Mouse (Mus musculus) intestine, embryonic 16.5 days (tissue): ENCODE data around the gene Gm49373. TPM values are rescaled to one million over a fixed set of nuclear protein-coding genes. Genes with fewer than 3 reads are reported as not detected.
"Not testable (repeated sequence)": the region's sequence is repeated elsewhere in the genome, so short reads cannot be mapped to it uniquely, and the experiment has no call there.

Source experiments
- ATAC-seq: fragments of 200-750 bp; cut with Nextera tagmentation; 2 replicates; pipeline ENCODE4 v1.8.0; 2017; ENCODE audit warnings: moderate TSS enrichment, moderate library complexity
- H3K27ac ChIP-seq: fragments of 300-500 bp; sonication (generic); 2 replicates; pipeline ENCODE4 v1.5.1; 2014; ENCODE audit warnings: mild to moderate bottlenecking, low read length
- H3K27me3 ChIP-seq: fragments of 300-500 bp; sonication (generic); replicated peaks from 2 replicates; pipeline ENCODE4 v1.6.1; 2014; ENCODE audit warnings: low read length, control low read depth, mixed read lengths; ENCODE audit not compliant: control insufficient read depth, insufficient read depth
- H3K36me3 ChIP-seq: fragments of 300-500 bp; sonication (generic); 2 replicates; pipeline ENCODE4 v1.6.1; 2014; ENCODE audit warnings: low read length, control low read depth; ENCODE audit not compliant: control insufficient read depth, insufficient read depth
- H3K4me1 ChIP-seq: fragments of 300-500 bp; sonication (generic); 2 replicates; pipeline ENCODE4 v1.6.1; 2014; ENCODE audit warnings: low read length, control low read depth, mixed read lengths; ENCODE audit not compliant: control insufficient read depth, insufficient read depth
- H3K4me2 ChIP-seq: fragments of 300-500 bp; sonication (generic); 2 replicates; pipeline ENCODE4 v1.6.1; 2014; ENCODE audit warnings: low read depth, low read length, control low read depth
- H3K4me3 ChIP-seq: fragments of 300-500 bp; sonication (generic); 2 replicates; pipeline ENCODE4 v1.5.1; 2014; ENCODE audit warnings: mild to moderate bottlenecking, low read length
- H3K9ac ChIP-seq: fragments of 300-500 bp; sonication (generic); 2 replicates; pipeline ENCODE4 v1.6.1; 2014; ENCODE audit warnings: low read depth, low read length
- H3K9me3 ChIP-seq: fragments of 300-500 bp; sonication (generic); 2 replicates; pipeline ENCODE4 v1.6.1; 2016; ENCODE audit warnings: low read length, control low read depth; ENCODE audit not compliant: control insufficient read depth
- WGBS: fragments of 180-500 bp; shearing (Covaris S2); extraction: QIAGEN DNeasy Blood & Tissue Kit; methylation state at CpG from one replicate; pipeline ENCODE4 v1.1.7; 2014; 5-methylcytosine and 5-hydroxymethylcytosine counted together
- polyA plus RNA-seq: library from polyadenylated mRNA; unstranded; fragments of >200 nt; fragmentation: Nextera tagmentation; extraction: Ambion mirVana; gene quantifications from 2 replicates; pipeline ENCODE4 v1.2.1, GENCODE M21; 2015

Gm49373 gene
- polyA plus RNA-seq, 1 experiment from 2014 or later, result 0.44 TPM

DNA sequence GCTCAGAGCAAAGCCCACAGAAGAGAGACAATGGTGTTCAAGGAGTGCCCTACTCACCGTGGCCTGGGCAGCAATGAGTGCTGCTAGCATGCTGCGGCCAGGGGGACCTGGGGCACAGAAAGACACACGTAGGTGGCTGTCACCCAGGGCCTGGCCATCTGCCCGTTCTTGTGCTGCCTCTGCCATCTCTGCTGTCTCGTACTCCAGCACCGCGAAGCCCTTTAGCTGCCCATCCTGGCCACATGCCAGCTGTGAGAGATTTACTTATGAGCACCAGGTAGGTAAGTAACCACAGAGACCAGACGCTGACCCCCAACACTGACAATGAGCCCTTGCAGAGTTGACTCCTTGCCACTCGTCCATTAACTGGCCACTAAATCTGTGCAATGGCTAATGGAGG is 8.2 kb upstream of the Gm49373 start:
- ATAC-seq, result no peak
- no peaks in the 10 kb centered on the region for H3K27me3 ChIP-seq
- H3K9me3 ChIP-seq, result no peaks in the 10 kb centered on the region
- H3K4me1 ChIP-seq, result peaks cover 1% of the 10 kb centered on the region
- no peak overlapping the region for H3K9ac ChIP-seq
- H3K27ac ChIP-seq, result no peak overlapping the region
- H3K4me3 ChIP-seq, result no peak overlapping the region
- no peak overlapping the region for H3K4me2 ChIP-seq
- H3K36me3 ChIP-seq, result peaks cover 48% of the 10 kb centered on the region
- 84% methylated on average over 9 of the region's 9 CpGs for WGBS

DNA sequence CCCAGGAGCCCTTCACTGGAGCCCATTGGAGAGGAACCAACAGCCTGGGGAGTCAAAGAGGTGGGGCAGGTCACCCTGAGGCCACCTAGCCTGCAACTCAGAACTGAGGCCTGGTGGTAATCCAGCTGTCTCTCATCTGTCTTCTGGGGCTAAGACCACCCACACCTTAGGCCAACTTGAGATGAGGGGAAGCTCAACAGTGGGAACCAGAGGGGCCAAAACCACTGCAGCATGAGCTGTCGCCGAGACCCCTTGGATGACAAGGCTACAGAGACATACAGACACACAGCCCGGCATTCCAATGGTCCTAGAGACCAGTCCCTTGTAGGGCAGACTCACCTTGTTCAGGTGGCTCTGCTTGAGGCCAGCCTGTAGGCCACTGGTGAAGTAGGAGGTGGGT is 2.7 kb upstream of the Gm49373 start:
- Histone ChIP-seq H3K9me3 (no peaks in the 10 kb centered on the region), H3K27ac (no peak overlapping the region), H3K4me1 (no peaks in the 10 kb centered on the region), H3K27me3 (no peaks in the 10 kb centered on the region), H3K36me3 (peaks cover 35% of the 10 kb centered on the region), H3K4me3 (no peak overlapping the region), H3K4me2 (no peak overlapping the region), H3K9ac (no peak overlapping the region)
- ATAC-seq, result no peak
- 88% methylated on average over 3 of the region's 3 CpGs for WGBS

DNA sequence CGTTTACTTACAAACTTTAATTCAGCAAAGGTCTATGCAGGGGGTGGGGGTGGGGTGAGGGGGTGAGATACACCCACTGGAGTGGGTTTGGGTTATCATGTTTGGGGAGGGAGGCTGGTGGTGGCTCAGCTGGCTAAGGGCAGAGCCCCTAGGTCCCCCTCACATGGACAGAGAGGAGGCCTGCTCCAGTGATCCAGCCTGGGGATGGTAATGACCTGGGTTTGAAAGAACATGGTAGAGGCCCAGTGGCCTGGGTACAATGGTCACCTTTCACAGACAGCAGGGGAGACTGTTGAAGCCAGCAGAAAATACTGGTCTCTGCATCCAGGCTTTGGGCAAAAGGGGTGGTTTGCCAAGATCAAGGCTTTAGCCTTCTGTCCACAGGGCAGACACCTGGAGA is 1.3 kb upstream of the Gm49373 start:
- no peak overlapping the region for H3K4me3 ChIP-seq
- peaks cover 21% of the 10 kb centered on the region for H3K36me3 ChIP-seq
- WGBS, result 75% methylated on average over 1 of the region's 1 CpGs
- no peaks in the 10 kb centered on the region for H3K9me3 ChIP-seq
- no peak overlapping the region for H3K9ac ChIP-seq
- no peak overlapping the region for H3K27ac ChIP-seq
- H3K27me3 ChIP-seq, result no peaks in the 10 kb centered on the region
- H3K4me1 ChIP-seq, result no peaks in the 10 kb centered on the region
- no peak overlapping the region for H3K4me2 ChIP-seq
- ATAC-seq, result no peak

DNA sequence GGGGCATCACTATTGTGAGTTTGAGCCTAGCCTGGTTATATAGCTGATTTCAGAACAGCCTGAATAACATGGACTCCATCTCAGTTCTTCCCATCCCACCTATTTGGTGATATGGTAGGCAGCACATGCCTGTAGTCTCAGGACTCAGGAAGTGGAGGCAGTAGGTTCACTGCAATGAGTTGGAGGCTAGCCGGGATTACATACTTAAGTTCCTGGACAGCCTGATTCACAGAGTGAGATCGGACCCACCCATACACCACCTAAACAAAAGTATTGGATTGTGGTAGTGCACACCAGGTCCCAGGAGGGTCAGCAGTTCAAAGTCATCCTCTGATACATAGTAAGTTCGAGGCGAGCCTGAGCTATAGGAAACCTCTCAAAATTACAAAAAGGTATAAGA is 255 bp downstream of the Gm49373 start:
- peak overlapping the region; percentile 83 for H3K27ac ChIP-seq
- 8% methylated on average over 4 of the region's 4 CpGs for WGBS
- H3K9ac ChIP-seq, result peak overlapping the region; percentile 84
- H3K4me1 ChIP-seq, result no peaks in the 10 kb centered on the region
- H3K36me3 ChIP-seq, result peaks cover 15% of the 10 kb centered on the region; the same call in 1 of the 2 replicates
- peak; percentile 32 for ATAC-seq
- H3K9me3 ChIP-seq, result no peaks in the 10 kb centered on the region
- H3K4me3 ChIP-seq, result peak overlapping the region; percentile 79
- H3K4me2 ChIP-seq, result peak overlapping the region; percentile 71
- H3K27me3 ChIP-seq, result no peaks in the 10 kb centered on the region

DNA sequence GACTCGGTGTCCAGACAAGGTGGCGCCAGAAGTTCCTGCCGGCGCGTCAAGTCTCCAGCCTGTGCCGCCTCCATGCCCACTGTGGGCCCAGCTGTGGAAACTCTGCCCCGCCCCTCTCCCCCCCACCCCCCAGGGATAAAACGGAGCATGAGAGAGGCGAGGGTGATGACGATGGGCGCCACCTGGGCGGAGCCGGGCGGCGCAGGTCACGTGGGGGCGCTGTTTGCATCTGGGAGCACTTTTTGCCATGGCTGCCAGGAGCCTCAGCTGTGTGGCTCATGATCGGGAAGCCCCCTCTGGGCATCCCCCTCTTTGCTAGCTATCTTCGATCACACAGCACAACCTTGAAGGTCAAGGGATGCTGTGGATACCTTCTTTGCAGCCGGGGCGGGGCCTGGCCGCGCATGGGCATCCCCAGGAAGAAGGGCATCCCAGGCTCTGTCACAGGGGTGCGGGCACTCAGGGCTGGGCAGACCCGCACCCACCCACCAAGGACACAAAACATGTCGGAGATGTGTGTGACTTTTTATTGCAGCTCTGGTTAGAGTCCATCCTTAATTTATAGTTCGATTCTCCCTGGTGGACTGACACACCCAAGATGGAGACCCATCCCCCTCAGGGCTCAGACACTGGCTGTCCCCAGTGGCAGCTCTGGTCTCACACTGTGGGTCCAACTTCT is 5.8 kb downstream of the Gm49373 start, which contains the start of gene Zglp1:
Gene Zglp1 (minus strand): TSS at position 88 of the 679 bp plus-strand sequence.
- Histone ChIP-seq H3K9ac (no peak within 1 kb of the TSS), H3K4me2 (no peak within 1 kb of the TSS), H3K27ac (no peak within 1 kb of the TSS), H3K4me3 (no peak within 1 kb of the TSS), H3K4me1 (no peaks in the 10 kb centered on the region), H3K36me3 (peaks cover 5% of the 10 kb centered on the region), H3K9me3 (no peaks in the 10 kb centered on the region), H3K27me3 (no peaks in the 10 kb centered on the region)
- WGBS, result 82% methylated on average over 27 of the region's 27 CpGs
- ATAC-seq, result no peak

DNA sequence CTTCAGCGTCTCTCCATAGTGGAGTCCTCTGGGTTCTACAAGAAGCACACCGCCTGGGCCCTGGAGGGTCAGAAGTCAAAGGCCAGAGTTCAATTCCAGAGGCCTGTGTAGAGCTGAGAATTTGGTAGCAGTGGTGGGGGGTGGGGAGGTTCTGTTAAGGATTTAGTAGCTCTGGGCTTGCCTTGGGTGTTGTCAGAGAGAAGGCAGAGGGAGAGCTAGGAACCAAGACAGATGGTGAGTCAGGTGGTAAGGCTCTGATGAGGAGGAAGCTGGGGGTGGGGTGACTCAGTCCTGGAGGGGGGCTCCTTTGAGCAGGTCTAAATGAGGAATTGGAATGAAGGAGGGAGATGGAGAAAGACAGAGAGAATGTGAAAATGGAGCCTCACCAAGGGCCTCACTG is 10.0 kb downstream of the Gm49373 start:
- no peak for ATAC-seq
- no peaks in the 10 kb centered on the region for H3K27me3 ChIP-seq
- no peak overlapping the region for H3K4me2 ChIP-seq
- WGBS, result 92% methylated on average over 2 of the region's 2 CpGs
- H3K36me3 ChIP-seq, result peaks cover 5% of the 10 kb centered on the region
- no peak overlapping the region for H3K27ac ChIP-seq
- H3K4me3 ChIP-seq, result no peak overlapping the region
- no peaks in the 10 kb centered on the region for H3K9me3 ChIP-seq
- H3K9ac ChIP-seq, result no peak overlapping the region
- no peaks in the 10 kb centered on the region for H3K4me1 ChIP-seq

DNA sequence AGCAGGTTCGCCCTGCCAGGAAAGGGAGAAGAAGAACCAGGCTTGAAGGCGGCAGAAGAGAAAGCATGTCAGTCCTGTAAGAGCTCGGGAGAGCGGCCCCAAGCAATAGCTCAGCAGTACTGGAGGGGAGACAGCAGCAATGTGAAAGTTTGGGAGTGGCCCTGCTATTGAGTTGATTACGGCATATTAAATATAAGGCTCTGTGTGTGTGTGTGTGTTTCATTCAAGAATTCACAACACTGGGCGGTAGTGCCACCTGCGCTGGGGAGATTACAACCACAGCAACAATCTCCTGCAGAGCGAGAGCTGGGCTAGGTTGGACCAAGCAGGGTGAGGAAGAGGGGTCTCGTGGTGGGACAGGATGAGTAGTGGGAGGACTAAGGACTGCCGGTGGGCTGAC is 21.3 kb downstream of the Gm49373 start:
- Histone ChIP-seq H3K4me3 (no peak overlapping the region), H3K27ac (no peak overlapping the region), H3K4me1 (no peaks in the 10 kb centered on the region), H3K27me3 (0 out of 2 replicates have a peak, but pooled peaks cover 3% of the 10 kb centered on the region), H3K9me3 (no peaks in the 10 kb centered on the region), H3K36me3 (no peaks in the 10 kb centered on the region), H3K9ac (no peak overlapping the region), H3K4me2 (no peak overlapping the region)
- 61% methylated on average over 10 of the region's 10 CpGs for WGBS
- ATAC-seq, result no peak

DNA sequence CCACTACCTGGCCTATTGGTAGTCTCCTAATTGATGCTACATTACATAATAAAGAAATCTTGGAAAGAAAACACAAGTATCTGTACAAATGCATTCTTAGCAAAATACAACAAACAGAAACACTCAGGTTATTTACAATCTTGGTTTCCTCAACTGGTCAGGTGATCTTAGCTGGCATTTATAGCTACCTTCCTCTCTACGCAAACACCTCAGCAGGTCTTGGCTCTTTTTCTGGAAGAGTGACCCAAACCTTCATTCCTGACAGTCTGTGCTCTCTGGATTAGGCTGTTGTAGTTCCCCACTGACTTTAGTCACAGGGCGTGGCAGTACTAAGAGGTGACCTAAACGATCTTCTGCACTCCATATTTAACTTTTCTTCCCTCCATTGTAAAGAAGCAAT is 27.7 kb downstream of the Gm49373 start:
- H3K4me3 ChIP-seq, result no peak overlapping the region
- H3K36me3 ChIP-seq, result no peaks in the 10 kb centered on the region
- no peak for ATAC-seq
- WGBS, result 76% methylated on average over 3 of the region's 3 CpGs
- no peaks in the 10 kb centered on the region for H3K27me3 ChIP-seq
- peaks cover 7% of the 10 kb centered on the region; the same call in 1 of the 2 replicates for H3K4me1 ChIP-seq
- H3K4me2 ChIP-seq, result no peak overlapping the region
- no peak overlapping the region for H3K27ac ChIP-seq
- no peak overlapping the region for H3K9ac ChIP-seq
- no peaks in the 10 kb centered on the region for H3K9me3 ChIP-seq

DNA sequence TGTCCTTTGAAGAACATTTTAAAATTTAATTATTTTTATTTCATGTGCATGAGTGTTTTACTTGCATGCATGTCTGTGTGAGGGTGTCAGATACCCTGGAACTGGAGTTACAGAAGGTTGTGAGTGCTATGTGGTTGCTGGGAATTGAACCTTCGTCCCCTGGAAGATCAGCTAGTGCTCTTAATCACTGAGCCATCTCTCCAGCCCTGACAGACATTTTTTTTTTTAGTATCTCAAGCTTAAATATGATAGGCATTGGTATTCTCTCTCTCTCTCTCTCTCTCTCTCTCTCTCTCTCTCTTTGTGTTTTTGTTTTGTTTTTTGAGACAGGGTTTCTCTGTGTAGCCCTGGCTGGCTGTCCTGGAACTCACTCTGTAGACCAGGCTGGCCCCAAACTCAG is 28.1 kb downstream of the Gm49373 start:
- H3K4me3 ChIP-seq, H3K27me3 ChIP-seq, H3K9me3 ChIP-seq, H3K27ac ChIP-seq, H3K36me3 ChIP-seq, H3K4me2 ChIP-seq, ATAC-seq, H3K4me1 ChIP-seq, H3K9ac ChIP-seq: not testable (repeated sequence)
- WGBS, result 48% methylated on average over 1 of the region's 1 CpGs

DNA sequence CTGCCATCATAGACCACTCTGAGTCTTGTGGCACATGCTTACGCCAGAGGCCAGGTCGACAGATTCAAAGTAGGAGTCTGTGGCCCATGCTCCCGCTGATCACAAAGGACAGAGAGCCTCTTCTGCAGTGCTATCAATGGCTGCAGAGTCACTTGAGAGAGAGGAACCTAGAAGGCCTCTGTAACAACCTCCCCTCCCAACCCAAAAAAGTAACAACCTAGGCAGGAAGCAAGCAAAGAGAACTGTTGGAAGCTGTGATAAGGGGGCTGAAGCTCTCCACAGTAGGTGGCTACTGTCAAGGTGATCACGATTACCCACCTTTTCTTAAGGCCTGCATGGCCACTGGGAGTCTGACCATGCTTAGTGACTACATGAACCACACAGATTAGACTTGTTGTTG is 29.3 kb downstream of the Gm49373 start:
- Histone ChIP-seq H3K4me3 (no peak overlapping the region), H3K27me3 (peaks cover 3% of the 10 kb centered on the region; the same call in 1 of the 2 replicates), H3K9me3 (no peaks in the 10 kb centered on the region), H3K36me3 (no peaks in the 10 kb centered on the region), H3K9ac (no peak overlapping the region), H3K4me1 (peaks cover 8% of the 10 kb centered on the region; the same call in 1 of the 2 replicates), H3K4me2 (no peak overlapping the region), H3K27ac (no peak overlapping the region)
- no peak for ATAC-seq
- 90% methylated on average over 4 of the region's 4 CpGs for WGBS
